Mouse (Mus musculus) activated CD4-positive, CD25-positive, alpha-beta regulatory T cell, adult 4 months (primary cell): ENCODE results near the gene Nrf1. TPM values are rescaled to one million over a fixed set of nuclear protein-coding genes. Genes with fewer than 3 reads are reported as not detected.

ENCODE experiments used
- ATAC-seq: one replicate; pipeline ENCODE4 v1.8.0; 2017
- polyA plus RNA-seq, 2 experiments: library from polyadenylated mRNA; unstranded; fragments of 100-300 nt; shearing (Covaris generic); gene quantifications; one replicate each; pipeline ENCODE4 v1.2.1; 2017

The Nrf1 gene
- polyA plus RNA-seq, 2 experiments from 2014 or later: 72.8 to 78.3 TPM

GRCm38 (mm10) chr6:30081339-30081738 lies 33.6 kb downstream of the Nrf1 start:
- ATAC-seq: no peak

- ATAC-seq: no peak
These were observed 35.5 kb downstream of the Nrf1 start for GRCm38 (mm10) chr6:30083307-30083706.

GRCm38 (mm10) chr6:30085351-30085750 lies 37.6 kb downstream of the Nrf1 start:
- ATAC-seq: no peak

- ATAC-seq: no peak
These were observed 43.4 kb downstream of the Nrf1 start for GRCm38 (mm10) chr6:30091221-30091620.

GRCm38 (mm10) chr6:30092816-30093215 lies 45.0 kb downstream of the Nrf1 start:
- no peak for ATAC-seq

GRCm38 (mm10) chr6:30101773-30102415 lies 54.1 kb downstream of the Nrf1 start:
- no peak for ATAC-seq

- ATAC-seq: no peak
These were observed 58.3 kb downstream of the Nrf1 start for GRCm38 (mm10) chr6:30106091-30106490.

- ATAC-seq: no peak
These were observed 59.7 kb downstream of the Nrf1 start for GRCm38 (mm10) chr6:30107456-30107855.

GRCm38 (mm10) chr6:30109820-30110502 lies 62.2 kb downstream of the Nrf1 start:
- no peak for ATAC-seq

GRCm38 (mm10) chr6:30112349-30113132 lies 64.8 kb downstream of the Nrf1 start:
- no peak for ATAC-seq

- no peak for ATAC-seq
These were observed 66.3 kb downstream of the Nrf1 start for GRCm38 (mm10) chr6:30114101-30114500.

- no peak for ATAC-seq
These were observed 73.4 kb downstream of the Nrf1 start for GRCm38 (mm10) chr6:30121152-30121551.

- no peak for ATAC-seq
These were observed 73.8 kb downstream of the Nrf1 start for GRCm38 (mm10) chr6:30121600-30121999.

- ATAC-seq: no peak
These were observed 75.6 kb downstream of the Nrf1 start for GRCm38 (mm10) chr6:30123391-30123790.

- no peak for ATAC-seq
These were observed 78.3 kb downstream of the Nrf1 start for GRCm38 (mm10) chr6:30126060-30126459.

GRCm38 (mm10) chr6:30126766-30127165 lies 79.0 kb downstream of the Nrf1 start:
- no peak for ATAC-seq

- ATAC-seq: no peak
These were observed 84.6 kb downstream of the Nrf1 start for GRCm38 (mm10) chr6:30132399-30132798.

GRCm38 (mm10) chr6:30135590-30135989 lies 87.8 kb downstream of the Nrf1 start:
- no peak for ATAC-seq

- no peak for ATAC-seq
These were observed 89.4 kb downstream of the Nrf1 start for GRCm38 (mm10) chr6:30137227-30137626.

GRCm38 (mm10) chr6:30139329-30140045 lies 91.7 kb downstream of the Nrf1 start:
- ATAC-seq: no peak

- no peak for ATAC-seq
These were observed 95.5 kb downstream of the Nrf1 start for GRCm38 (mm10) chr6:30143263-30143662.

- ATAC-seq: no peak
These were observed 99.3 kb downstream of the Nrf1 start for GRCm38 (mm10) chr6:30147058-30147457.

GRCm38 (mm10) chr6:30147753-30148152 lies 100.0 kb downstream of the Nrf1 start:
- no peak for ATAC-seq
